Mouse (Mus musculus): ENCODE measurements around the gene Csf2rb2.
"Not testable (repeated sequence)": the region's sequence is repeated elsewhere in the genome, so short reads cannot be mapped to it uniquely, and the experiment has no call there.

GRCm38 (mm10) chr15:78312421-78313233, 7.1 kb upstream of the Csf2rb2 start:
- TF ChIP-seq GATA1 (IDR thresholded peaks at IDR 0.05; ENCODE audit: borderline replicate concordance, low read length); FLI1 (IDR thresholded peaks at IDR 0.05; ENCODE audit: low read length): not testable (repeated sequence)

Data from megakaryocyte, embryonic 14.5 days (primary cell).